Mouse (Mus musculus): ENCODE data around the gene Cebpb.
A peak's percentile ranks its signal among the peaks of the same experiment; 100 is the strongest.
"Not testable (repeated sequence)": the region's sequence is repeated elsewhere in the genome, so short reads cannot be mapped to it uniquely, and the experiment has no call there.

Gene Cebpb

DNA sequence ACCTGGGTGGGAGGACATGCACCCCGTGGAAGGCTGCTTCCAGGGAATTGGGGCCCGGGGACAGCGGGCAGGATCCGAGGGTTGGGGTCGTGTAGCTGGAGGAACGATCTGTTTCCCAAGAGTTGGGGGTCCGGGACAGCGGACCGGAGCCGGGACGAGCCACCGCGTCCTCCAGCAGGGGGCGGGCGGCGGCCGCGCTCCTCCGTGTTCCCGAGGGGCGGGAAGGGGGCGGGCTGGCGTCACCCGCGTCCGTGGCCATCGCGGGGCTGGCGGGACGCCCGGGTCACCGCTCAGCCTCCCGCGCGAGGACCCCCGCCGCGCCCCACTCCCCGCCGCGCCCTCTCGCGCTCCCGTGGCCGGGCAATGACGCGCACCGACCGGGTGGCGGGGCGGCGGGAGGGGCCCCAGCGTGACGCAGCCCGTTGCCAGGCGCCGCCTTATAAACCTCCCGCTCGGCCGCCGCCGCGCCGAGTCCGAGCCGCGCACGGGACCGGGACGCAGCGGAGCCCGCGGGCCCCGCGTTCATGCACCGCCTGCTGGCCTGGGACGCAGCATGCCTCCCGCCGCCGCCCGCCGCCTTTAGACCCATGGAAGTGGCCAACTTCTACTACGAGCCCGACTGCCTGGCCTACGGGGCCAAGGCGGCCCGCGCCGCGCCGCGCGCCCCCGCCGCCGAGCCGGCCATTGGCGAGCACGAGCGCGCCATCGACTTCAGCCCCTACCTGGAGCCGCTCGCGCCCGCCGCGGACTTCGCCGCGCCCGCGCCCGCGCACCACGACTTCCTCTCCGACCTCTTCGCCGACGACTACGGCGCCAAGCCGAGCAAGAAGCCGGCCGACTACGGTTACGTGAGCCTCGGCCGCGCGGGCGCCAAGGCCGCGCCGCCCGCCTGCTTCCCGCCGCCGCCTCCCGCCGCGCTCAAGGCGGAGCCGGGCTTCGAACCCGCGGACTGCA is at the start of gene Cebpb:
Gene Cebpb, plus strand, starts transcription at position 418 of the 954 bp plus-strand sequence.
- peak; percentile 79 to 82 for DNase-seq (ENCODE audit: low spot score in 2 of 2)

DNA sequence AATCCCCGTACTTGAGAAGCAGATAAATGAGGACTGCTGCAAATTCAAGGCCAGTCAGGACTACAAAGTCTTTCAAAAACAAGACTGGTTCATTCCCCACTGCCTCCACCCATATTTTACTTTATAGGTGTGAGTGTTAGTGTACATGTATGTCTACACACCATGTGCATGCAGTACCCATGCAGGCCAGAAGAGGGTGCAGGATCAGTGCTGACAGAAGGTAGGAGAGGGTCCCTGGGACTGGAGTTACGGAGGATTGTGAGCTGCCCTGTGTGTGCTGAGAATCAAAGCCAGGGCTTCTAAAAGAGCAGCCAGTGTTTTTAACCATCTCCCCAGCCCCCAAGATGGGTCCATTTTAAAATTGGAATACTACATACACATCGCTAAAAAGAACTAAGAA is 48.4 kb upstream of the Cebpb start:
- no peak for DNase-seq (ENCODE audit: low spot score in 2 of 2)

DNA sequence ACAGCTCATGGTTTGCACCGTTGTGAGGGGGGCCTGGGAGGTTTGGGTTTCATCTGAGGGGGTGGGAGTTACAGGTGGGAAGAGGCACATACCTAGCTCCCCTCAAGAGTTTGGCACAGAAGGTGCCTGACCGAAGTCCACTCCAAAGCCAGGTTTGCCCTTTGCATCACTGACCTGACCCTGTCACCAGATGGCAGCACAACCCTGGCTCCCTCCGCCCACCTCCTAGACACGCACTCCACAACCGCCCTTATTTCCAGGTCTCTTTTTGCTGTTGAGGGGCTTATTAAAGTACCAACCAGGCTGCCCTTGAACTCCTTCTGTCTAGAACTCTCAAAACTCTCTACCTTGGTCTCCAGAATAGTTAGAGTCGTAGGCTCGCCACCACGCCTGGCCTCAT is 47.4 kb upstream of the Cebpb start:
- DNase-seq (ENCODE audit: low spot score in 2 of 2): no peak

DNA sequence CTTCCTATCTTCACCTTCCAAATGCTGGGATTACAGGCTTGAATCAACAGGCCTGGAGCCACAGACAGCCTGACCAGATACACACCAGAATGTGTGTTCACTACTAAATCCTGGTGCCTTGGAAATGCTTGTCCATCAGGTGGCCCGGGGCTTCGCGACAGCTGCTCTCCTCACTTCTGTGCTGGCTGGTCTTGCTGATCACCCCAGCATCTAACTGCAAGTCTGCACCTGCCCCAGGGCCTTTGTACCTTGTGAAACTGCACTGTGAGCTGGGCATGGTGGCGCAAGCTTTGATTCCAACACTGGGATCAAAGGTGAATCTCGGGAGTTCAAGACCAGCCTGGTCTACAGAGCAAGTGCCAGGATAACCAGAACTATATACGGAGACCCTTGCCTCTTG is 46.6 kb upstream of the Cebpb start:
- DNase-seq (ENCODE audit: low spot score in 2 of 2): no peak

DNA sequence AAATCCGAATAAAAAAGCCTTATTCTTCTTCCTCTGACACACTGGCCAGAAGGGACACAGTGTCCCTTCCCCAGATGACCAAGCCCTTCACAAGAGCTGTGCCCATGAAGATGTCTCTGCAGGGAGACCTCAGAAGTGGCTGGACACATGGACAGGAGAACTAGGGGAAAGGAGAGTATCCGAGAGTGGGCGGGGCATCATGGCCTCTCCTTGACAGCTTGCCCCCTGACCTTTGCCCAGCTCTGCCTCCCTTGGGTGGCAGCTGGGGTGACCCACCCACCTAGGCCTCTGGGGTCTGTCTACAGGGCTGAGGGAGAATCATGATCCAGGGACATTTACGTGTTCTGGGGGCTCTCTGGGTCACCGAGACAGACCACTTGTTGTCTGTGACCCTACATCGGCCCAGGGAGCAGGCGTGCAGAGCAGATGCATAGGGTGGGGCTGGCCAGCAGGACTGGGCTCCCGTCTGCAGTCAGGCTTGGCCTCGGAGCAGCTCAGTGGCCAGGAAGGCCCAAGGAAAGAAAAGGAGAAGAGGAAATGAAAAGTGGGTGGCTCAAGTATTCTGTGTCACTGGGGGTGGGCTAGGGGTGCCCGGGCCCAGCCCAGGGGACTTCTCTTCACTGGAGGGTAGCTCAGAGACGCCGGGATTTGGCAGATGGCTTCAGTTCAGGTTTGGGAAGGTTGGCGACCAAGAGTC is 45.2 kb upstream of the Cebpb start:
- DNase-seq (ENCODE audit: low spot score in 2 of 2): not testable (repeated sequence)

DNA sequence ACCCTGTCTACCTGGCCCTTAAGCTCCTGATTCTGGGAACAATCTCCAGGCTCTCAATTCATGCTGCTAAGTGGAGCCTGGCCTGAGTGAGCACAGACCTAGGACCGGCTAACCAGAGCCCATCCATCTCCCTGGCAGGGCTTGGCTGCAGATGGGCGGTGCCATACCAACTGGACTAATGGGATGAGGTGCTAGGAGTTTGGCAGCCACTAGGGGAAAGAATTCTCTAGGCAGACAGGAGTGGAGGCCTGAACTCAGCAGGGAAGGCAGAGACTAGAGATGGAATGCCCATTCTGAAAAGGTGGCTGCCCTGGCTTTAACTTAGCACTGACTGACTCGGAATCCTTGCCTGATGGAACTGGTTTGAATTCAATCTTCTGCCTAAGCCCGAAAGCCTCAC is 42.3 kb upstream of the Cebpb start:
- DNase-seq (ENCODE audit: low spot score in 2 of 2): no peak

DNA sequence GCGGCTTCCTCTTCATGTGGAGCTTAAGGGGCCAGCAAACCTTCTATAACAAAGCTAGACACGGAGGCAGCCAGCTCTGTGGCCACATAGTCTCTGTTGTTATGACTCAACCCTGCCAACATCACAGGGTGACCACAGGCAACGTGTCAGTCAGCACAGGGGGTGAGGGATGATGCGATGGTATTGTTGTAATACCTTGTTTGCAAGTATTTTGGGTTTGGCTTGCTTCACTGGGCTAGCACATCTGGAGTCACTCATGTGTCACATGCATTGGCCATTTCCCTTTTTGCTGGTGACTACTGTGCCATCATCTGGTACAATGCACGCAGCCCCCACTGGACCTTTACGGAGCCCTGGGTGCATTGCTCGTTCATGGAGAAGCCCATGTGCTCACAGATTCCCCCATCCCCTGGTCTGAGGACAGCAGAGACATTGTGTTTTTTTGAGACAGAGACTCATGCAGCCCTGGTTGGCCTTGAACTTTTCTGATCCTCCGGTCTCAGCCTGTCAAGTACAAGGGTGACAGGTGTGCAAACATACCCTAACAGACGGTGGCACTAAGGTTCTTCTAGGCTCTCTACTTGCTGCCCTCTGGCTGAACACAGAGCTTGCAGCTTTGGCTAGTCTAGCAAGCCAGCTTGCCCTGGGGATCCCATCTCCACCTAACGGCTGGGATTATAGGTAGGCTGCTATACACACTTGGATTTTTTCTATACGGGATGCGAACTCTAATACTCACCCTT is 39.3 kb upstream of the Cebpb start:
- DNase-seq (ENCODE audit: low spot score in 2 of 2): no peak

DNA sequence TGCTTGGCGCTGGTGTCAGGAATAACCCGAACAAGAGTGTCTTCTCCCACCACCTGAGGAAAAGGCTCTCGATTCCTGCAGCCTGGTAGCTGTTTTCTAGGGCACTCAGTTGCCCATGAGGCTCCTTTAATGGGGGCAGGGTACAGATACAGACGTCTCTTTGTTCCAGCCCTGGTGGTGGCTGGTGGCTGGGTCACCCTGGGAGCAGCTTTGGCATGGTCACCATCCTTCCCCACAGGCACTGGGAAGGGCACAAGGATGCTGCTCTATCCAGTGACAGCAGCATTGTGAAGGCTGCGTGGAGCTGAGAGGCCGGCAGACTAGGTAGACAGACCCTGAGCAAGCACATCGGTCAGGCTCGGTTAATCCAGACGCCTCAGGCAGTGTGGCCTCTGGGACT is 37.1 kb upstream of the Cebpb start:
- no peak for DNase-seq (ENCODE audit: low spot score in 2 of 2)

DNA sequence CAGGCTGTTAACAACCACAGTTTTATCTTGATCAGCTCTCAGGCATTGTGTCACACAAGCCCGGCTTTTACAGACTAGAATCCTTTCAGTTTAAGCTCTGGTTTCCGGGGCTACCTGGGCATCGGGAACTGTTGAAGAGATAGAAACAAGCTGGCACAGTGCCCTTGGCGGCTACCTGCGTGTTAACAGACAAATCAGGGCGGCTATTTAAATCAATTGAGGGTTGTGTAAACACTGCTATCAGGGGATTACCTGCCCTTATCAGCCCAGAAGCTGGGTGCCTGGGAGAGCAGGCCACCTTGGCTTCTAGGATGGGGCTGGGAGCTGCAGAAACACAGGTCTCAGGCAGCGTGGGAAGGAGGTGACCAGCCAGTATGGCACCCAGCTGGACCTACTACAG is 36.0 kb upstream of the Cebpb start:
- DNase-seq (ENCODE audit: low spot score in 2 of 2): no peak

DNA sequence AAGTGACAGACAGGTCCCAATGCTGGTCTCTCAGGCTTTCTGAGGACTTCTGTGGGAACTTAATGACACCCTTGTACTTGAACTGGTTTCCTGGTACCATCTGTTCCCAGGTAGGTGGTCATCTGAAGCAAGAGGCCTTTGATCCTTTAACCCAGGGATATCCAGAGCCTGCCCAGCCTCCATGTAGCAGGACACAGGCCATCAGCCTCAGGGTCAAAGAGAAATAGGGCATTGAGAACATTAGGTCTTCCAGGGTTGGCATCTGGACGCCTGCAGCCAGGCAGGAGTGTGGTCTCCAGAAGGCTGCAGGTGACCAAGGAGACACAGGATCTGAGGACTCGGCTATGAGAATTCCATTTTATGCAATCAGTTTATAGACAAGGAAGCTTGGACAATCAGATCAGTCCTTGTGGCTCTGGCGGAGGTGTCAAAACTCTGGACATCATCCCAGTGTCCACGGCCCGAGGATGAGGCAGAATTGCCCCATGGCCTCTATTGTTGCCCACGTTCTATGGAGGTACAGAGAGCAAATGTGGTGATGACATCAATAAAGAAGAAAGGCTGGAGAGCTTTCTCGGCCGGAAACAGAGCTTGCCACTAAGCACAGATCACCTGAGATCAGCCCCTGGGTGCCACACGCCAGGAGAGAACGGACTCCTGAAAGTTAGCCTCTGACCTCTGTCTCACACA is 33.7 kb upstream of the Cebpb start:
- DNase-seq (ENCODE audit: low spot score in 2 of 2): no peak

DNA sequence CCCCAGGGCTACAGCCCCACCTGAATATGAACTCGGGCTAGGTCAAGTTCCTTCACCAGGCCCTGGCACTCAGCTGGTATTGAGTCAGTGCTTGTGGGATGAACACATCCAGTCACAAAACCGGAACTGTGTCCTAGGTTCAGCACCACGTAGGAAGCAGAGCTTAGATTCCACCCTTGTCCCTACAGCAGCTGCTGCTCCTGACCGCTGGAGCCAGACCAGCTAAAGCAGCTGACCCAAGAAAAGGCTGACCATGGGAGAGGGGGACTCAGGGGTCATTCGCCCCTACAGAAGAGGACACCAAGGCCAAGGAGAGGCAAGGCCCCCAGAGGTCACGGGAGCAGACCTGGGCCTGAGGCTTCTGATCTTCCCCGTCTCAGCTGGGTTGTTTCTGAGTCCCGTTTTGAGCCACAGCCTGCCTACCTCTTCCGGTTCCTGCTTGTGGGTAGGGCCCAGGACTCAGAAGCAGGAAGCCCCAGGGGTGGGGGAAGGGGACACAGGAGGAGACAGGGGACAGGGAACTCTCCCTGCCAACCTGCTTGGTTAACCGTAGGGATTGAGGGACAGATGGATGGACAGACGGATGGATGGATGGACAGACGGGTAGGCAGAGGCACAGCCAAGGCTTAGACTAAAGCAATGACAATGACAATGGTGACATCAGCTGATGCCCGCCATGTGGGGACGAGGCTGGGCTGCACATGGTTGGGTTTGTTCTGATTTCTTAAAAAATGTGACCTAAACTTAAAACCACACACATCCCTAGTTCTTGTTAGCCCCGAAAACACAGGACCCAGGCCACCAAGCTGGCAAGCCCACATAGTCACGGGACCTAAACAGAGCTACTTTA is 31.9 kb upstream of the Cebpb start:
- peak in 1 of 2 experiments; percentile 58 for DNase-seq (ENCODE audit: low spot score in 2 of 2)

DNA sequence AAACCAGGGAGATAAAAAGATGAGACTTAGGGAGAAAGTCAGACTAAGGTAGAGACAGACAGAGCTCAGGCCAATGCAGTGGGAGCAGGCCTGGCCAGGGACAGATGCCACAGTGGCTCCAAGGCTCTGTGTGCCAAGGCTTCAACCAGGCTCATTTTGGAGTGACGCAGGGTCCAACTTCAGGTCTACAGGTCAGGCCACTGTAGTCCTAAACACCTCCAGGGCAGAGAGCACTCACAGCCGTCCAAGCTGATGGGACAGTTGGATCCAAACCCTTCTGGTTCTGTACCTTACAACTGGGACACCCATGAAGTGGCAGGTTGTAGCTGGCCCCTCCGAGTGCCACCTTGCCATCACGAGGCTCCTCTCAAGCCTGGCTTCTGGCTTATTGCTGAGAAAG is 30.7 kb upstream of the Cebpb start:
- DNase-seq (ENCODE audit: low spot score in 2 of 2): no peak

DNA sequence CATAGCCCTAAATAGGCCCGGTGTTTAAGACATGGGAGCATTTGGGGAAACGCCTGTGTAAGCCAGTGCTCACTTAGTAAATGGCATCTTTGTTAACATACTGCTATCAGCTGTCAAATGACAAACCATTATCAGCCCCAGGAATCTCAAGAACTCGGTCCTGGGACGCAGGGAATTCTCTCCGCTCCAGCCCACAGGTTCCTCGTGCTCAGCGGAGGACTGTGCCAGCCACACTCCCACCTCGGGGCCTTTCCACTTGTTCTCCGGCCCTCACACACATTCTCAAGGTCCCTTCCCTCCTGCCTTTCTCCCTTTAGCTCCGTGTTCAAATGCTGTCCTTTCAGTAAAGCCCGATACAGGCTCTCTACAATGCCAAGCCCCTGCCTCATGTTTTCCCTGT is 30.0 kb upstream of the Cebpb start:
- no peak for DNase-seq (ENCODE audit: low spot score in 2 of 2)

DNA sequence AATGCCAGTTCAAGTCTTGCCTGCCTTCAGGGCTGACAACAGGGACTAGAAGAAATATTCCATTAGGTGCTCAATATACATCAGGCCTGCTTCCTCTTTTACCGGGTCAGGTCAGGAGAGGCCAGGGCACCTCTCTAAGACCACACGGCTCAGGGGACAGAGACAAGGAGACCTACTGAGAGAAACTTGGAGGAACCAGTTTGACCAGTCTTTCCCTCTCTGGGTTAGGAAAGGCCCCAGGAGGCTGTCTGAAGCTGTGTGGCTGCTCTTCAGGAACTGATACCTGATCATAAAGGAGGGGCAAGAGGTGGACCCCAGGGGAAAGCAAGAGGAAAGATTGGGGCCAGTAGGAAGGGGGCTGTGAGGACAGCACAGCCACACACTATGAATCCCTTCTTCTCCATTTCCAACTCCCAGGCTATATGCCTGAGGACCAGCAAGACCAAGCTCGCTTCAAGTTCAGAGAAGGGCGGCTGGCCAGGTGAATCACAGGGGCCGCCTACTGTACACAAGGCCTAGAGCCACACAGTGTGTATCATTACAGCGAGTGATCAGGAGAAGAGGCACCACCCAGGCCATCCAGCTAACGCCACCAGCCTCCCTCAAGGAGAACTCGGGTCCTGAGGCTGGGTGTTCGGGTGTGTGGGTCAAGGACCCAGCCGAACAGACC is 29.4 kb upstream of the Cebpb start:
- DNase-seq (ENCODE audit: low spot score in 2 of 2): no peak

DNA sequence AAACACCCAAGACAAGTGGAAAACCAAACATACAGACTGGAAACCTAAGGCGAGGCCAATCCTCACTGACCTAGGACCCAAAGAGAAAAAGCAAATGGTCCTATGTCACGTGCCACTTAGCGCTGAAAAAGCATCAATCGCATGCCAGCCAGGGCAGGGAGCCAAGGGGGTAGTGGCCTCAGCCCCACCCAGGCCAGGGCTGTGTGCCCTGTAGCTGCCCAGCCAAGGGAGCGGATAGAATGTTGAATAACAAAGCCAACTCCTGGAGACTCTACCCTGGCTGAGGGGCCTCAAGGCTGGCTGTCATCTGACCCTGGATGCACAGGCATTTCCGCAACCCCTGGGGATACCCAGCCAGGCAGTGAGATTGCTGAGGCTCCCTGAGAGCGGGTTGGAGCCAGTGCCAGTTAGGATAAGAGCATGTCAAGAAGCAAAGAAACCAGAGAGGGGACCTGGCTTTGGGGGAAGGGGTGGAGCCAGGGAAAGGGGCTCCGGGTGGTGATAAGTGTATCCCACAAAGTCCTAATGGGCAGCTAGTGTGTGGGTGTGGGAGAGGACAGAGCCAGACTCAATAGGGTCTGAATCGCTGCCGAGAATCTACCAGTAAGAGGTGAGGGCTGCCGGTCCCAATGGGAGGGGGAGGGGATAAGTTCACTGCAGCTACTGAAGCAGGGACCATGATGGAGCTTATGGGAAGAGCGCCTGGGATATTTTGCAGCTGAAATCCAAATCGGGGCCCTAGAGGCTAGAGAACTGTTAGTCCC is 28.7 kb upstream of the Cebpb start:
- DNase-seq (ENCODE audit: low spot score in 2 of 2): peak; percentile 67 to 71

DNA sequence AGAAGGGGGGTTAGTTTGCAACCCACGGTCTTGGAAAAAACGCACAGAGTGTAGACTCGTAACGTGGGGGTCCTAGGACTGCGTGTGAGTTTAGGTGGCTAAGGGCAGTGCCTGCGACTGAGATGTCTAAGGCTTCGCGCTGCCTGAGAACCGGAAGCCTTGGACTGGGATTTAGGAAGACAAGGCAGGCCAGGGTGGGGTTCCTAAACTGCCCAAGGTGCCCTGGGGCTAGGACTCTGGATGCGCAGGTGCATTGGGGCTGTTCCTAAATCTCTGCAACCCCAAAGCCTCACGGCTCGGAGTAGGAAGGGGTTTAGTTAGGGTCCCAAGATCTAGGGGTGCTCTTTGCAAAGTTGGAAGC is 28.1 kb upstream of the Cebpb start:
- DNase-seq (ENCODE audit: low spot score in 2 of 2): no peak

DNA sequence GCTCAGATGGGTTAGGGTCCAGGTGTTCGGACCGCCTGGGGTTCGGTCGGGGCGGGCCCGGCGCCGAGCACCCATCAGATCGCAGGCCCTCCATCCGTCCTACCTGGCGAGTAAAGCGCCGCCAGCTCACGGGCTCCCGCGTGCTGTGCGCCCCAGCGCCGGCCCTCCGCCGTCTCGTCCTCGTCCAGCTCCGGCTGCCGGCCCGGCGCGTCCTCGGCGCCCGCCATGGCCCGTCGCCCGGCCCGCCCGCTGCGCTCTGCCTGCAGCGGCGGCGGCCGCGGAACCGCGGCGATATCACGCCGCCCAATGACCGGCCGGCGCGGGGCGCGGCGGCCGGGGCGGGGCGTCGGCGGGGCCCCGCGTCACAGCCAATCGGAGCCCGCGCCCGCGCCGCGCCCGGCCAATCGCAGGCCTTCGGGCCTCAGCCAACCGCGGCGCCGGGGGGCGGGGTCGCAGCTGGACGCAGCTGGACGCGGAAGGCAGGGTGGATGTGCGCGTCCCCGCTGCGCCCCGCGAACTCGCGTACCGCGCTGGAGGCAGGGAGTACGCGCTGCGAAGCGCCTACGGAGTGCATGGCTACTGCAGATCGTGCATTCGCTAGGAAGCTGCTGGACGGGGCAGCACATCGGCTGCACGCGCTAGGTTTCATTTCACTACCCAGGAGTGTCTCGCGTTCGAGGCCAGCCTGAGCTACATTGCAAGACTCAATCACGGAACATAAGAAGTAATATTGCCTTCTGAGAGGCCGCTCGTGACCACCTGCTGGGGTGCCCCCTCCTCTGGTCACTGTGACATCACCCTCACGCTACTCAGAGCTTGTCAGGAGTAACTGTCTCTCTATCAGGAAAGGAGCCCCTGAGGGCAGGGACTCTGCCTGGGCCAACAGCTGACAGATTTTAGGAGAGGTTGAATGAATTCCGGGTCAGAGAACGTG is 27.2 kb upstream of the Cebpb start, which contains the start of gene Gm20431:
Gene Gm20431, minus strand, starts transcription at position 227 of the 934 bp plus-strand sequence.
- DNase-seq (ENCODE audit: low spot score in 2 of 2): peak; percentile 97

DNA sequence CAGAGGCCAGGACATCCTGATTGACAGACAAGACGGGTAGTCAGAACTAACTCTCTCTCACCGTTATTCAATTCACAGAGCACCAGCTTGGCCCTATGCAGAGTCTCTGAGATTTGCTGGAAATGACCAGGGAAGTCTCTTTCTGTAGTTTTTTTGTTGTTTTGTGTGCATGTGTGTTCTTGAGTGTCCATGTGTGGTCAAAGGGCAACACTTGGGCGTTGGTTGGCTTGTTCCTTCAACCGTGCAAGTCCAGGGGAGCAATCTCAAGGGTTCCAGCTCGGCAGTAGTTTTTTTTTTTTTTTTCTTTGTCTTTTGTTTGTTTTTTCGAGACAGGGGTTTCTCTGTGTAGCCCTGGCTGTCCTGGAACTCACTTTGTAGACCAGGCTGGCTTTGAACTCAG is 26.0 kb upstream of the Cebpb start:
- DNase-seq (ENCODE audit: low spot score in 2 of 2): no peak

All from right cerebral cortex, postnatal 10 days (tissue).